Mouse (Mus musculus): ENCODE measurements around the gene Rorc.

- TF ChIP-seq CTCF (IDR thresholded peaks at IDR 0.05; ENCODE audit: extremely low read depth, insufficient read length, insufficient replicate concordance, low read depth, low read length) (no peak), POLR2A (IDR thresholded peaks at IDR 0.05; ENCODE audit: low read depth, low read length) (no peak)
Measured at GRCm38 (mm10) chr3:94362138-94362537, 10.5 kb upstream of the Rorc start, which contains the start of gene C2cd4d.
